Mouse (Mus musculus) liver, postnatal 0 days (tissue): ENCODE data around the gene Slc25a27.

Experiments
- CTCF ChIP-seq: sonication (generic); IDR thresholded peaks from 2 replicates; pipeline ENCODE4 v1.5.1; 2016; ENCODE audit warnings: antibody characterized with exemption, low read depth
- EP300 ChIP-seq: IDR thresholded peaks from 2 replicates; pipeline ENCODE4 v1.6.1; 2016; ENCODE audit warnings: antibody characterized with exemption, low read depth, mild to moderate bottlenecking

DNA sequence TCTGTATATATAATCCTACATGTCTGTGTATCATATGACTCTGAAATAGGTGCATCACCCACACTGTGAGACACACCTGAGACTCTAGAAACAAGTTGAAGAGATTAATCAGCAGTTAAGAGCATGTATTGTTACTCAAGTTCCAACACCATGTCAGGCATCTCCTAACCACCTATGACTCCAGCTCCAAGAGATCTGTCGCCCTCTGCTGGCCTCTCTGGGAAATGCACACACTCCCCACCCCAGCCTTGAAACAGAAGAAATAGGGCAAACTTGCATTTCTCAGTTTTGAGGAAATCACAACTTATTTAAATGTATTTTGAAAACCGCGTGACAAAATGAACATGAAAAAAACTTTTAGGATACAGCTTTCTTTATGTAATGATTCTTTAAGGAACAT lies 60.3 kb downstream of the Slc25a27 start:
- peak; percentile 97 for TF ChIP-seq CTCF
- TF ChIP-seq EP300, result no peak
